Mouse (Mus musculus): ENCODE data around the gene Pole2.

Gene Pole2

DNA sequence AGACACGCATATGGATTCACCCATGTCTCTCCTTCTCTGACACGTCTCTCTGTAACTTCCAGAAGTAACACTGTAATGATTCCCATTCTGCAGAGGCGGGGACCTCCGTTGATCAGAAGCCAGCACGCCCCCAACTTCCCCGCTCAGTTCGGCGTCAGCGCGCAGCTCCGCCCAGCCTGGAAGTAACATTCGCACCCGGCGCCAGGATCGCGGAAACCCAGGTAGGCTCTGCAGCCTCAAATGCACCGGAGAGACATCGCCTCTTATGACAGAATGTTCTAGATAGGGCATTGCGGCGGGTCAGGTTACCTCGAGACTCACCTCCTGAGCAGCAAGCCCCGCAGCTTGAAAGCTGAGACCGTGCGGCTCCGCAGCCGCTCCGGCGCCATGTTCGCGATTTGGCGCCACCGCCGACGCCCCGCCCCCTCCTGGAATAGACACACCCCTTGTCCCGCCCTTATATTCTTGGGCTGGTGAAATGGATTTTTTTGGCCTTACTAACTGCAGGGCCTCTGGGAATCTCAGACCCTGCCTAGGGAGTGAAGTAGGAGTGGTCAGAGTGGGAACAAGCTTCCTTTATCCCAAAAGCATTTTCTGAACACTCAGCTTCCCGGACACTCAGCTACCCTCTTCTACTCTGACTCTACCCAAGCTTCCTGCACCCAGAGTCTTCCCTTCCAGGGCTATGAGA is at the start of gene Pole2:
Pole2 (minus strand) TSS at position 420 of the 691 bp plus-strand sequence.
- peak; percentile 96 for DNase-seq (ENCODE audit: low read depth)

GRCm38 (mm10) chr12:69268956-69269355 is 41.0 kb upstream of the Pole2 start:
- DNase-seq (ENCODE audit: low read depth) = no peak

DNA sequence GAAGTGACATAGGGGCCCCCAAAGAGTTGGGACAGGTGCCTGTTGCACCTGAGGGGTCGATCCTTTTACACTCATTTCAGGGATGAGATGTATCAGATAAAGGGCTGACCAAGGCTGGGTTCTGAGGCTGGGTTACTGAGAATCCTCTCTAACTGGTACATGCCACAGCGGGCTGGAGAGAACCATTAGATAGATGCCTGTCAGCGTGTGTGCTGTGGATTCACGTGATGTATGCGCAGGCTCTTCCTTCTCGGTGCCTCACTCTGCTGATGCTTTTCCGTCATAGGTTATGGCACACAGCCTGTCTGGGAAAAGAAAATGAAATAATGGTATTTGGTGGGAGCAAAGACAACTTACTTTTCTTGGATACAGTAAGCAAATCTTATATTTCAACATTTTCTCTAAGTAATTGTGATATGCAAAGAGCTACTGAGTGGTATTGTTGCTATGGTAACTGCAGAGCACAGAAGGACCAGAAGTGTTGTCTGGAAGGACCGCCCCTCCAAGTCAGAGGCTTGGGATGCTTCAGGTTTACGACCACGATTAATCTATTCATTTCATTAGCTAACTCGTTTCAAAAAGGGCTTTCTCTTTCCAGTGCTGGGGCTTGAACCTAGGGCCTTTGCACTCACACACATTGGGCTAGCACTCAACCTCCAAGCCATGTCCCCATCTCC is 40.1 kb upstream of the Pole2 start:
- DNase-seq (ENCODE audit: low read depth) = no peak

- DNase-seq (ENCODE audit: low read depth) = no peak
Measured at GRCm38 (mm10) chr12:69265031-69265430, 37.0 kb upstream of the Pole2 start.

DNA sequence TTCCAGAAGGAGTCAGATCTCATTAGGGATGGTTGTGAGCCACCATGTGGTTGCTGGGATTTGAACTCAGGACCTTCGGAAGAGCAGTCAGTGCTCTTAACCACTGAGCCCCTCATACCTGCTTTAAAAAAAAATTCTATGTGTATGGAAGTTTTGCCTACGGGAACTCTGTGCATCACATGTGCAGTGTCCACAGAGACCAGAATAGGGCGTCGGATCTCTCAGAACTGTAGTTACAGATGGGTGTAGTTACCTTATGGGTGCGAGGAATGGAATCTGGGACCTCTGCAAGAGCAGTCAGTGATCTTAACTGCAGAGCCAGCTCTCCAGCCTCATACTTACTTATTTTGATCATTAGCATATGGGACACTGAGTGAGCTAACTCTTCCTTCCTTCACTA is 34.3 kb upstream of the Pole2 start:
- no peak for DNase-seq (ENCODE audit: low read depth)

DNA sequence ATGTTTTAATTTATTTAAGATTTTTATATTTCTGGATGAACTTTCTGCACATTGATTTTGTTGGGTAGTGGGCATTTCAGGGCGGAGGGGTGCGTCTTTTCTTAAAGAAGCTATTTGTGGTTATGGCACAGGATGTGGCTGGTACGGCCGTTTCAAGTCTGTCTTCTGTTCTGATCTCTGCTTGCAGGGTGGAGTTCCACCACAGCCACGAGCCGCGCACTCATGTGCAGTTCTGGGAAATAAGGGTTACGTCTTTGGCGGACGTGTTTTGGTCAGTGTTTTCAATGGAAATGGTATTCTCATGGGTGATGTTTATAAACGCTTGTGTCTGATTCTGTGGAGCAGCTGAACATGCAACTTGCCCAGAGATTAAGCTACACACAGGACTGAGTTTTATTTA is 29.8 kb upstream of the Pole2 start:
- no peak for DNase-seq (ENCODE audit: low read depth)

- peak; percentile 51 for DNase-seq (ENCODE audit: low read depth)
Measured at GRCm38 (mm10) chr12:69253806-69254205, 25.8 kb upstream of the Pole2 start.

DNA sequence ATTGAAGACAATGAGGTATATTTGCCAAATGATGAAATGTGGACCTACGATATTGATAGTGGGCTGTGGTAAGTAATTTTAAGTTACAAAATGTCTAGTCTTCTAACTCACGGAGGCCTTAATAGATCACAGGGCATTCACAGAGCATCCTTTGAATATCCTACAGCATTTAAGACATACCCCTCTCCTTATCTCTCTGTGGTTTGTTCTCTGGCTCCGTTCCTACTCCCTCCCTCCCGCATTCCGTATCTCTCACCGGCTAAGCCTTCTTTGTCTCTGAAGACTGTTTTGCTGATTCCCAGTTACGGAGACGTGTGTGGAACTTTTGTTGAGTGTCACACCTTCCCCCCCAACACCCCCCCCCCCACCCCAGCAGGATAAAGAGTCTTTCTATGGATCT is 22.8 kb upstream of the Pole2 start:
- peak; percentile 25 for DNase-seq (ENCODE audit: low read depth)

- no peak for DNase-seq (ENCODE audit: low read depth)
Measured at GRCm38 (mm10) chr12:69249766-69250165, 21.8 kb upstream of the Pole2 start.

DNA sequence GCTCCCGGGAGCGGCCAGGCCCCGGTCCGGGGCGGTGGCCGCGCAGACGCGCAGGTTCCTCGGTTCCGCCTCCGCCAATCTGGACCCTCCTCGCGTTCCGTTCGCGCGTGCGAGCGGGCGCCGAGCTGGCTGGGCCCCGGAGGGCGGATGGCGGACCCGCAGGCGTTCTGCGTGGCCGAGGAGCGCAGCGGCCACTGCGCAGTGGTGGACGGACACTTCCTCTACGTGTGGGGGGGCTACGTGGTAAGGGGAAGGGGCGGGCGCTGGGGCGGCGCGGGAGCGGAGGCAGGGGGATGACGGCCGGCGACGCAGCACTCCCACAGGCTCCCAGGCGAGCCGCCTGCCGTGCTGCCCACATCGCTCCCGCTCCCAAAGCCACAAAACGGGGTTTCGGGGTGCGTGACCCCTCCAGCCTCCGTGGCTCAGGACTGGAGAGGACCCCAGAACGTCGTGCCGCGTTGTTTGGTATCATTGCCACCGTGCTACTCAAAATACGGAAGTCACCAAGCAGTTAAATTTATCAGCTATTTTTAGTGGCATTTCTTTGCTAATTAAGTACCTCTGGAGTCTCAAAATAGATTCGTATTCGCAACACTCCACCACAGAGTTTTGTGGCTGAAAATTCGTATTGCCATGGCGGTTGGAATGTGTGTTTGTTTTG is 13.9 kb upstream of the Pole2 start:
- peak; percentile 82 for DNase-seq (ENCODE audit: low read depth)

DNA sequence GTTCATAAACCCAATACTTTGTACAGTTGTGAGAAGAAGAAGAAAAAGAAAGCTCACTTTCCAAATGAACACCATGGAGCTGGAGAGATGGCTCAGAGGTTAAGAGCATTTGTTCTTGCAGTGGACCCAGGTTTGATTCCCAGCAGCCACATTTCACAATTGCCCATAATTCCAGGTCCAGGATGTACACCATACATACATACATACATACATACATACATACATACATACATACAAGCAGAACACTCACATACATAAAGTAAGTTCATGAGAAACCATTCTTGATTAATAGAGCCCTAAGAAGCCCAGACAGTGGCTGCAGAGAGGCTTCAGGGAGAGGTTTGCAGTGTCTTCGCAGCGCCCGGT is 13.4 kb upstream of the Pole2 start:
- DNase-seq (ENCODE audit: low read depth) = no peak

- DNase-seq (ENCODE audit: low read depth) = no peak
Measured at GRCm38 (mm10) chr12:69240876-69241275, 12.9 kb upstream of the Pole2 start, which contains the start of gene Klhdc1. Klhdc1 (plus strand) TSS chr12:69241176.

DNA sequence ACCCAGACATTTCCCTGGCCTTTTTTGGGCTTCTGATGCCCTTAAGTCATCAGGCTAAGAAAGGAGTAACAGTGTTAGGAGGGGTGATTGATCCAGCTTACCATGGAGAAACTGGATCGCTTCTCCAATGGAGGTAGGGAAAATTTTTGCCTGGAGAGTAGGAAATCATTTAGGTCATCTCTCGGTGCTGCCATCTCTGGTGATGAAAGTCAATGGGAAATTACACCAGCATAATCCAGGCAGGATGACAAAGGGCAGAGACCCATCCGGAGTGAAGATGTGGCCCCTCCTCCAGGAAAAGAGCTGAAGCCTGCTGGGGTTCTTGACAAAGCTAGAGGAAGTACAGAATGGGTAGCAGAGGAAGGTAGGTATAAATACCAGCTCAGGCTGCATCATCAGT is 10.3 kb upstream of the Pole2 start:
- DNase-seq (ENCODE audit: low read depth) = peak; percentile 28

- no peak for DNase-seq (ENCODE audit: low read depth)
Measured at GRCm38 (mm10) chr12:69235782-69236181, 7.8 kb upstream of the Pole2 start.

GRCm38 (mm10) chr12:69229251-69229650 is 1.3 kb upstream of the Pole2 start:
- DNase-seq (ENCODE audit: low read depth) = peak; percentile 57

GRCm38 (mm10) chr12:69220613-69221277 is 7.2 kb downstream of the Pole2 start:
- no peak for DNase-seq (ENCODE audit: low read depth)

DNA sequence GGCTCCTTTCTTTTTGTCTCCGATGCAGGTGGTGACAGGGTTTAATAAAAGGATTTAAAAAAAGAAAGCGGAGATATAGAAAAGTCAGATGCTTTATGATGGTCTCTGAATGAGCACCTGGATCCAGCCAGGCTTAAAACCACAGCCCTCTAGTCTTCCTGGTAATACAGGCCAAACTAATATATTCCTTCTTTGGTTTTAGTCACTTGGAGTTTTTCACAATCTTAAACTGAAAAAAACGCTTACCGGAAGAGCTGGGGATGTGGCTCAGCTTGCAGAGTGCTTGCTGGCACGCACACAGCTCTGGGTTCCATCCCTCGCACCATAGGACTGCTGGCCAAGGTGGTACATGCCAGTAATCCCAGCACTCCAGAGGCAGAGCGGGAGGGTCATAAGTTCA is 11.4 kb downstream of the Pole2 start:
- DNase-seq (ENCODE audit: low read depth) = no peak

GRCm38 (mm10) chr12:69215000-69215785 is 12.8 kb downstream of the Pole2 start:
- DNase-seq (ENCODE audit: low read depth) = peak; percentile 96

DNA sequence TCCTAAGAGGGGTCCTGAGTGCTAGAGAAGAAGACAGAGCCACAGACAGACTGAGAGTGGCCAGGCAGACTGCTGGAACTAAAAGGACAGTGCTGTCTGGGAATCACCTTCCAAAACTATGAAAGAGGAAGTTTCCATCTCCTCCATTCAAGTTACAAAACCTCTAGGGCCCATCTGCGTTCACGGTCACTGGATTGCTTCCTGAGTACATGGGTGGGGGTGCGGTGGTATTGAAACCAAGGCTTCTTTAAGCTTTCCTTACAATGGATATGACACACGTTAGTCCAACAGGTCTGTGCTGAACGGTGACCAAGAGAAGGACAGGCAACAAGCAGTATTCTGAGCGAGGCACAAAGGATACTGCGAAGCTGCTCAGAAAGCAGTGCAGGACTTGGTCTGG is 13.6 kb downstream of the Pole2 start:
- no peak for DNase-seq (ENCODE audit: low read depth)

GRCm38 (mm10) chr12:69213186-69213777 is 14.7 kb downstream of the Pole2 start:
- DNase-seq (ENCODE audit: low read depth) = no peak

DNA sequence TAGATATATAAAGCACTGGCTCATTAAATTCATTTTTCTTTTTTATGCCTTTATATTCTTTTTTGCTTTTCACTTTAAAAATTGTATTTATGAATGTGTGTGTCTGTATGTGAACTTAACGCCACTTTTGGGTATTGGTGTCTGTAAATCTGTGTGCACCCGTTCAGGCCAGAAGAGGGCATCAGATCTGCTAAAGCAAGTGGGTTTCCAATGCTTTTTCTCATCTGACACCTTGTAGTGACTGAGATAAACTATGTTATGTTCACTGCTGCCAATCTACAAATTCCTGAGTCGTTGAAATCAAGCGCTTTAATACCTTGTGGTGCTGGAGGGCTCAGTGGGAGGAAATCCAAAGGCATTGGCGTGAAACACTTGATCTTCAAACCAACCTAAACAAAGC is 16.9 kb downstream of the Pole2 start:
- peak; percentile 57 for DNase-seq (ENCODE audit: low read depth)
